Mouse (Mus musculus): ENCODE measurements around the gene Cdyl2.

The Cdyl2 gene

GRCm38 (mm10) chr8:116671543-116671942 is 61.2 kb downstream of the Cdyl2 start:
- DNase-seq (ENCODE audit: low spot score) = no peak

GRCm38 (mm10) chr8:116670604-116671003 is 62.2 kb downstream of the Cdyl2 start:
- DNase-seq (ENCODE audit: low spot score) = no peak

- DNase-seq (ENCODE audit: low spot score) = no peak
These were observed 63.8 kb downstream of the Cdyl2 start for GRCm38 (mm10) chr8:116668977-116669376.

- no peak for DNase-seq (ENCODE audit: low spot score)
These were observed 65.9 kb downstream of the Cdyl2 start for GRCm38 (mm10) chr8:116666781-116667325.

- DNase-seq (ENCODE audit: low spot score) = no peak
These were observed 71.3 kb downstream of the Cdyl2 start for GRCm38 (mm10) chr8:116661521-116661920.

GRCm38 (mm10) chr8:116656811-116657210 is 76.0 kb downstream of the Cdyl2 start:
- no peak for DNase-seq (ENCODE audit: low spot score)

GRCm38 (mm10) chr8:116654881-116655280 is 77.9 kb downstream of the Cdyl2 start:
- DNase-seq (ENCODE audit: low spot score) = no peak

GRCm38 (mm10) chr8:116652949-116653348 is 79.8 kb downstream of the Cdyl2 start:
- DNase-seq (ENCODE audit: low spot score) = no peak

GRCm38 (mm10) chr8:116649975-116650725 is 82.6 kb downstream of the Cdyl2 start:
- DNase-seq (ENCODE audit: low spot score) = no peak

GRCm38 (mm10) chr8:116645376-116645775 is 87.4 kb downstream of the Cdyl2 start:
- DNase-seq (ENCODE audit: low spot score) = no peak

- DNase-seq (ENCODE audit: low spot score) = no peak
These were observed 91.9 kb downstream of the Cdyl2 start for GRCm38 (mm10) chr8:116640925-116641324.

- no peak for DNase-seq (ENCODE audit: low spot score)
These were observed 94.8 kb downstream of the Cdyl2 start for GRCm38 (mm10) chr8:116637998-116638397.

GRCm38 (mm10) chr8:116637193-116637592 is 95.6 kb downstream of the Cdyl2 start:
- no peak for DNase-seq (ENCODE audit: low spot score)

- DNase-seq (ENCODE audit: low spot score) = no peak
These were observed 96.4 kb downstream of the Cdyl2 start for GRCm38 (mm10) chr8:116636396-116636795.

- no peak for DNase-seq (ENCODE audit: low spot score)
These were observed 96.8 kb downstream of the Cdyl2 start for GRCm38 (mm10) chr8:116635972-116636371.

GRCm38 (mm10) chr8:116635261-116635660 is 97.5 kb downstream of the Cdyl2 start:
- DNase-seq (ENCODE audit: low spot score) = no peak

GRCm38 (mm10) chr8:116634436-116634835 is 98.4 kb downstream of the Cdyl2 start:
- DNase-seq (ENCODE audit: low spot score) = no peak

GRCm38 (mm10) chr8:116633470-116634150 is 99.2 kb downstream of the Cdyl2 start:
- DNase-seq (ENCODE audit: low spot score) = no peak

- no peak for DNase-seq (ENCODE audit: low spot score)
These were observed 102.7 kb downstream of the Cdyl2 start for GRCm38 (mm10) chr8:116630066-116630465.

GRCm38 (mm10) chr8:116628975-116629374 is 103.8 kb downstream of the Cdyl2 start:
- DNase-seq (ENCODE audit: low spot score) = no peak

- no peak for DNase-seq (ENCODE audit: low spot score)
These were observed 104.8 kb downstream of the Cdyl2 start for GRCm38 (mm10) chr8:116627854-116628479.

GRCm38 (mm10) chr8:116623591-116623990 is 109.2 kb downstream of the Cdyl2 start:
- DNase-seq (ENCODE audit: low spot score) = no peak

- DNase-seq (ENCODE audit: low spot score) = no peak
These were observed 110.5 kb downstream of the Cdyl2 start for GRCm38 (mm10) chr8:116622326-116622725.
